Mouse (Mus musculus): ENCODE results near the gene Inava. TPM values are rescaled to one million over a fixed set of nuclear protein-coding genes. Genes with fewer than 3 reads are reported as not detected.

The Inava gene
- polyA plus RNA-seq, 1 experiment from 2014 or later, result 25.4 TPM

DNA sequence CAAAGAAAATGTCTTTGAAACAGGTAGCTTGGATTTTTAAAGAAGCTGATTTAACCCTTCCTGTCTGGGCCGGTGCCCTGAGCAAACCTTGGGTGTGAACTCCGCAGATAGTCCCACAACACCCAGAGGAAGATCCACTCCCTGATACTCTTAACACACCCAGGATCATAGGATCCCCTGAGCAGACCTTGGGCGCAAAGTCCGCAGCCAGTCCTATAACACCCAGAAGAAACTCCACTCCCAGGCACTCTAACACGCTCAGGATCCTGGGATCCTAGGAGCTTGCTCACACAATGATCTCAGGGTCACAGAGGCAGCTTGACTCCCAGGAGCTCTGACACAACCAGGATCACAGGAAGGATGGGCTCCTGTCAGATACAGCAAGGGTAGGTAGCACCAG lies 44.0 kb downstream of the Inava start:
- no peak for ATAC-seq (ENCODE audit: insufficient number of reproducible peaks, insufficient read depth, low FRiP score, low TSS enrichment, low read depth)
- Histone ChIP-seq H3K9me3 (no peaks in the 10 kb centered on the region), H3K4me2 (no peak overlapping the region), H3K9ac (replicated peaks) (no peak overlapping the region), H3K36me3 (no peaks in the 10 kb centered on the region), H3K27ac (no peak overlapping the region), H3K4me1 (replicated peaks) (0 out of 2 replicates have a peak, but pooled peaks cover 4% of the 10 kb centered on the region), H3K4me3 (replicated peaks) (no peak overlapping the region), H3K27me3 (no peaks in the 10 kb centered on the region)
- 95% methylated on average over 5 of the region's 5 CpGs for WGBS

DNA sequence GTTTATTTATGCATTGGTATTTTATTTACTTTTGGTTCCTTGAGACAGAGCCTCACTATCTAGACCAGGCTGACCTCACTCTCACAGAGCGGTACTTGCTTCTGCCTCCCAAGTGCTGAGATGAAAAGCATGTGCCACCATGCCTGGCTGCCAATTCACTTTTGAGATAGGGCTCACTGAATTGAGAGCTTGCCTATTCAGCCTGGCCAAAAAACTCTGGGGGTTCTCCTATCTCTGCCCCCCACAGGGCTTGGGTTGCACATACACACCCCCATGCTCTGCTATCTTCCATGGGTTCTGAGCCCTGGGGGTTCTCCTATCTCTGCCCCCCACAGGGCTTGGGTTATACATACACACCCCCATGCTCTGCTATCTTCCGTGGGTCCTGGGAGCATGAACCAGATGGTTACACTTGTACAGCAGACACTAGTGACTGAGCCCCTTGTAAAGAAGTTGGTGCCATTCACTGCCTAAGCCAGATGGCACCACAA lies 54.5 kb downstream of the Inava start:
- Histone ChIP-seq H3K27ac (no peak overlapping the region), H3K4me1 (replicated peaks) (peaks cover 1% of the 10 kb centered on the region), H3K4me2 (no peak overlapping the region), H3K27me3 (no peaks in the 10 kb centered on the region), H3K9ac (replicated peaks) (no peak overlapping the region), H3K4me3 (replicated peaks) (no peak overlapping the region), H3K36me3 (peaks cover 32% of the 10 kb centered on the region), H3K9me3 (no peaks in the 10 kb centered on the region)
- 80% methylated on average over 2 of the region's 2 CpGs for WGBS
- no peak for ATAC-seq (ENCODE audit: insufficient number of reproducible peaks, insufficient read depth, low FRiP score, low TSS enrichment, low read depth)

DNA sequence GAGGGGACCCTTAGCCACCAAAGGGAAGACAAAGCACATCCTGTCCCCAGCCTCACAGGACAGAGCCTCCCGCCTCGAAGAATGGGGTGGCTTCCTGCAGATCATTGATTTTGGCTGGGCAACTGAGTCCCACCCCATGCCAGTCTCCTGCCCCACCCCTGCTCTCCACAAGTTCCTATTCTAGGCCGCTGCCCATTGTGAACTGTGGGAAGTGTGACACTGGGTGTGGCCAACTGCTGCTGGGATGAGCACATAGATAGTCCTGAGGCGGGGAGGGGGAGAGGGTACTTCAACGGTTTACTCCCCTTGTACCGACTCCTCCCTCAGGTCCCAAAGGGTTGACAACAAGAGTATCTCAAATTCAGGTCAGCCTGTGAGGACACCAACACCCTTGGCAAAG lies 55.3 kb downstream of the Inava start:
- Histone ChIP-seq H3K4me3 (replicated peaks) (no peak overlapping the region), H3K36me3 (peaks cover 39% of the 10 kb centered on the region), H3K9me3 (no peaks in the 10 kb centered on the region), H3K4me2 (no peak overlapping the region), H3K9ac (replicated peaks) (no peak overlapping the region), H3K27me3 (no peaks in the 10 kb centered on the region), H3K4me1 (replicated peaks) (peaks cover 10% of the 10 kb centered on the region), H3K27ac (no peak overlapping the region)
- 63% methylated on average over 6 of the region's 6 CpGs for WGBS
- no peak for ATAC-seq (ENCODE audit: insufficient number of reproducible peaks, insufficient read depth, low FRiP score, low TSS enrichment, low read depth)

DNA sequence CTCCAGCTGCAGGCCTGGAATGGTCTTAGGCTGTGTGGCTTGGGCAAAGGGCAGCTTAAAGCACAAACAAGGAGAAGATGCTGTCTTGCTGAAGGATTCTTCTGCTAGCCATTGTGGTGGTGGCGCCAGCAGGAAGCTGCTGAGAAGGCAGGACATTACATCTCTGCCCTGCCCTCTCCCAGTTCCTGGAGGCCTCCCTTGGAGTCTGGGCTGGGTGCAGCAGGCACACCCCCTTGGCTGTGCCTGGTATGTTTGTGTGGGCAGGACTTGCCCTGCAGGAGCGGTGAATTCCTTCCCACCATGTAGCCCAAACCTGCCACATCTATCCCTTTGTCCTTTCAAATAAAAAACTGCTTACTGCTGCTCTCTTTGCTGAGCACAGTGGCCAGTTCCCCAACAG lies 57.0 kb downstream of the Inava start:
- no peak for ATAC-seq (ENCODE audit: insufficient number of reproducible peaks, insufficient read depth, low FRiP score, low TSS enrichment, low read depth)
- Histone ChIP-seq H3K4me3 (replicated peaks) (no peak overlapping the region), H3K36me3 (peaks cover 55% of the 10 kb centered on the region), H3K9me3 (no peaks in the 10 kb centered on the region), H3K4me1 (replicated peaks) (peaks cover 21% of the 10 kb centered on the region), H3K27ac (no peak overlapping the region), H3K9ac (replicated peaks) (no peak overlapping the region), H3K4me2 (no peak overlapping the region), H3K27me3 (no peaks in the 10 kb centered on the region)
- 81% methylated on average over 2 of the region's 2 CpGs for WGBS

DNA sequence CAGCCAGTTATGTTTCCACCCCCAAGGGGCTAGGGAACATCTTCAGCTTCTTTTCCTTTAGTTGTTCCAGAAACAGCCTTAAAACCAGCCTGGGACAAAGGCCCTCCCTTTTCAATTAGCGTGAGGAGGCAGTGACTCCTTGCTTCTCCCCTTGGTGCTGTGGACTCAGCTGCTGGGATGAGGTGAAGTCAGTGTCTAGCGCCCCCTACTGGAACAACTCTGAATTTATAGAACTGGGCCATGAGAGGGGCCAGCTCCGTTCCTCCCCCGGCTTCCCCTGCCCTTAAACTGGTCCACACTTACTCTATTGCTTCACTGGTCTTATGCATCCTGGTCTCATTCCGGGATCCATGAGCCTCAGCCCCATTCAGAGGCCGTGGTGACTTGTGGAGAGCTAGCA lies 58.9 kb downstream of the Inava start:
- WGBS, result 36% methylated on average over 6 of the region's 6 CpGs
- H3K36me3 ChIP-seq, result peaks cover 71% of the 10 kb centered on the region
- H3K9me3 ChIP-seq, result no peaks in the 10 kb centered on the region
- H3K9ac ChIP-seq (replicated peaks), result no peak overlapping the region
- no peak overlapping the region for H3K4me3 ChIP-seq (replicated peaks)
- peaks cover 21% of the 10 kb centered on the region for H3K4me1 ChIP-seq (replicated peaks)
- H3K27ac ChIP-seq, result no peak overlapping the region
- no peak overlapping the region for H3K4me2 ChIP-seq
- 0 out of 2 replicates have a peak, but pooled peaks have one; percentile 15 for ATAC-seq (ENCODE audit: insufficient number of reproducible peaks, insufficient read depth, low FRiP score, low TSS enrichment, low read depth)
- no peaks in the 10 kb centered on the region for H3K27me3 ChIP-seq

DNA sequence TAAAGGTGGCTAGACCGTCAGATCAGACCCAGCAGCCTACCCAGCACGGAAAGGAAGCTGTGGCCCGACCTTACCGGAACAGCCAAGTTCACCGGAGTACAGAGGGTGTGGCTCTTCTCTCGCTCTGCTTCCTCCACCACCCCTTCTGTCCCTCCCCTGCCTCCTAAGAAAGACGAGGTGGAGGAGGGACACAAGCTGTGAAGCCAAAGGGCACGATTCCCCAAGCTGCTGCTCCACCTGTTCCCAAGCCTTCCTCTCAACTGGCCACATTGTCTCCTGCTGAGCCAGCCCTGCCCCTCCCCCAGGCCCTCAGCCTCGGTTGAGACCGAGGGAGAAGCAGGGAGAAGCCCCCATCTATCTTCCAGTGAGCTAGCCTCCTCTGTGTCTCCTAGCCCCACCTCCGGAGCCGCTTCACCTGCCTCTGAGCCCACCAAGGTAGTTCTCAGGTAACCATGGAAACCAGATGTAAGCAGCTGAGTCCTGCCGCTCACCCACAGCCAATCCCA lies 59.9 kb downstream of the Inava start:
- peaks cover 74% of the 10 kb centered on the region for H3K36me3 ChIP-seq

DNA sequence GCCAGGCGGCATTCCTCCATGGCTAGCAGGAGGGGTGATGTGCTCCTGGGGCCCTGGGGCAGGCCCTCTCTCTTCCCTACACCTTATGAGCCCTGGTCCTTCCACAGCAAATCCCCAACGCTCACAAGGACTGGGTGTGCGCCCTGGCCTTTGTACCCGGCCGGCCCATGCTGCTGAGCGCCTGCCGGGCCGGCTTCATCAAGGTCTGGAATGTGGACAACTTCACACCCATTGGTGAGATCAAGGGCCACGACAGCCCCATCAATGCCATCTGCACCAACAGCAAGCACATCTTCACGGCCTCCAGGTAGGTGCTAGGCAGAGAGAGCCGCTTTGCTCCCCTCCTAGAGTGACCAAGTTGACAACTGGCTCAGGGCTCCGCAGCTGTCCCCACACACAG lies 61.4 kb downstream of the Inava start:
- no peak overlapping the region for H3K9ac ChIP-seq (replicated peaks)

More for the DNA sequence above, 59.9 kb downstream of the Inava start:
- Histone ChIP-seq H3K27me3 (no peaks in the 10 kb centered on the region), H3K27ac (no peak overlapping the region), H3K9me3 (no peaks in the 10 kb centered on the region), H3K4me3 (replicated peaks) (no peak overlapping the region), H3K4me2 (0 out of 2 replicates have a peak overlapping the region, but pooled peaks have one; percentile 1), H3K4me1 (replicated peaks) (peaks cover 21% of the 10 kb centered on the region), H3K9ac (replicated peaks) (no peak overlapping the region)
- ATAC-seq (ENCODE audit: insufficient number of reproducible peaks, insufficient read depth, low FRiP score, low TSS enrichment, low read depth), result no peak
- WGBS, result 18% methylated on average over 13 of the region's 13 CpGs

DNA sequence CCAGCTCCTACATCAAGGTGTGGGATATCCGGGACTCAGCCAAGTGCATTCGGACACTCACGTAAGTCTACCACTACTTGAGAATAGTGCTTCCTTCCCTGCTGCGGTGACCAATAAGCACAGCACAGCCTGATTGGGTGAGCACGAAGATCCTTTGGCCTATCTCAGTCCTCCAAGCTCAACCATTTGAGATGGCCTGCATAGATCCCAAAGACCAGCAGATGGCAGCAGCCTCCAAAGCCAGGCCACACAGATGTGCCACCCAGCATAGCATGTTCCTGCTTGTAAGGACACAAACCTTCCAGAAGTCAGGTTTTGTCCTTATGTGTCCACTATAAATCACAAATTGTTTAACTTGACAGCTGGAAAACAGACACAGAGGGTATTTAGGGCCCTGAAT lies 64.0 kb downstream of the Inava start:
- Histone ChIP-seq H3K36me3 (peaks cover 85% of the 10 kb centered on the region), H3K4me2 (no peak overlapping the region)

More for the DNA sequence above, 61.4 kb downstream of the Inava start:
- Histone ChIP-seq H3K4me1 (replicated peaks) (peaks cover 21% of the 10 kb centered on the region), H3K9me3 (no peaks in the 10 kb centered on the region), H3K27ac (no peak overlapping the region), H3K27me3 (no peaks in the 10 kb centered on the region), H3K4me2 (no peak overlapping the region), H3K4me3 (replicated peaks) (no peak overlapping the region), H3K36me3 (peaks cover 88% of the 10 kb centered on the region)
- 55% methylated on average over 12 of the region's 12 CpGs for WGBS
- ATAC-seq (ENCODE audit: insufficient number of reproducible peaks, insufficient read depth, low FRiP score, low TSS enrichment, low read depth), result no peak

DNA sequence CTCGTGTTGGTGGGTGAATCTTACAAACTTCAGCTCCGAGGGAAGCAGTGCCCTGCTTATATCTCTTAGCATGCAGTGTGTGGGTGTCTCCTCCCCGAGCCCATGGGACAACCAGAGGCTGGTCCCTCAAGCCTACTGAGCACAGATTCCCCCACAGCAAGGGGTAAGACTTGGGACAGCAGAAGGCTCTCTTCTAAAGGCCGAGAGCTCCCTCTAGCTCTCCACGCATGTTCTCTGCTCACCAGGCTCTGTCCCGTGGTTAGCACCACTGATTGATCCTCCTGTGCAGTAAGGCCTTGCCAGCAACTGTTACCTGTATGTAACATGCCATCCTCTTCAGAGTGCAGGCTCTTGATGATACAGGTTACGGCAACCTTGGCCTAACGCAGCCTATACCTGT lies 66.4 kb downstream of the Inava start:
- peaks cover under 1% of the 10 kb centered on the region; the same call in 1 of the 2 replicates for H3K4me1 ChIP-seq (replicated peaks)
- H3K36me3 ChIP-seq, result peaks cover 86% of the 10 kb centered on the region
- no peak for ATAC-seq (ENCODE audit: insufficient number of reproducible peaks, insufficient read depth, low FRiP score, low TSS enrichment, low read depth)
- no peaks in the 10 kb centered on the region for H3K9me3 ChIP-seq
- 68% methylated on average over 8 of the region's 8 CpGs for WGBS
- H3K27me3 ChIP-seq, result no peaks in the 10 kb centered on the region
- H3K4me2 ChIP-seq, result no peak overlapping the region
- no peak overlapping the region for H3K4me3 ChIP-seq (replicated peaks)
- H3K9ac ChIP-seq (replicated peaks), result no peak overlapping the region
- no peak overlapping the region for H3K27ac ChIP-seq

More for the DNA sequence above, 64.0 kb downstream of the Inava start:
- H3K9ac ChIP-seq (replicated peaks), result no peak overlapping the region
- peak; percentile 46; the same call in 1 of the 2 replicates for ATAC-seq (ENCODE audit: insufficient number of reproducible peaks, insufficient read depth, low FRiP score, low TSS enrichment, low read depth)
- WGBS, result 11% methylated on average over 5 of the region's 5 CpGs
- peaks cover 21% of the 10 kb centered on the region for H3K4me1 ChIP-seq (replicated peaks)
- H3K27me3 ChIP-seq, result no peaks in the 10 kb centered on the region
- H3K4me3 ChIP-seq (replicated peaks), result no peak overlapping the region
- H3K27ac ChIP-seq, result no peak overlapping the region
- no peaks in the 10 kb centered on the region for H3K9me3 ChIP-seq

DNA sequence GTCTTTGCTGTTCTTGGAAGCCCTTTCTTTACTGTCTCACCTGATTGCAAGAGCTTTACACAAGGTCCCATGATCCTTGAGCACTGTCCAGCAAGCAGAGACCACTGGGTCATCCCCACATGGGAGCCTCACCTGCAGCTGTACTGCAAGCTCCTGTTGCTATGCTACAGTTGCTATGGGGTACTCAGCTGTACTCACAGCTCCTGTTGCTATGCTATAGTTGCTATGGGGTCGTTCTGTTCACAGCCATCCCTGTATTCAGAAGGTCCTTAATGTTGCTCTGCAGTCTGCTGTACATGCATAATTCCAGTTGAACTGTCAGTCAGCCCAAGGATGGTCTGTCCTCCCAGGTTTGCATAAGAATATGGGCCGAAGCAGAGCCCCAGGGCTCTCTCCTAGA lies 68.6 kb downstream of the Inava start:
- H3K27ac ChIP-seq, result no peak overlapping the region
- no peak overlapping the region for H3K4me2 ChIP-seq
- H3K4me1 ChIP-seq (replicated peaks), result no peaks in the 10 kb centered on the region
- no peak for ATAC-seq (ENCODE audit: insufficient number of reproducible peaks, insufficient read depth, low FRiP score, low TSS enrichment, low read depth)
- no peak overlapping the region for H3K9ac ChIP-seq (replicated peaks)
- H3K27me3 ChIP-seq, result no peaks in the 10 kb centered on the region
- H3K36me3 ChIP-seq, result peaks cover 89% of the 10 kb centered on the region
- 71% methylated on average over 2 of the region's 2 CpGs for WGBS
- H3K4me3 ChIP-seq (replicated peaks), result no peak overlapping the region
- no peaks in the 10 kb centered on the region for H3K9me3 ChIP-seq
